Mouse (Mus musculus): ENCODE results near the gene Cys1. TPM values are rescaled to one million over a fixed set of nuclear protein-coding genes. Genes with fewer than 3 reads are reported as not detected.

The Cys1 gene
- polyA plus RNA-seq, 1 experiment from 2014 or later = 0.34 TPM

DNA sequence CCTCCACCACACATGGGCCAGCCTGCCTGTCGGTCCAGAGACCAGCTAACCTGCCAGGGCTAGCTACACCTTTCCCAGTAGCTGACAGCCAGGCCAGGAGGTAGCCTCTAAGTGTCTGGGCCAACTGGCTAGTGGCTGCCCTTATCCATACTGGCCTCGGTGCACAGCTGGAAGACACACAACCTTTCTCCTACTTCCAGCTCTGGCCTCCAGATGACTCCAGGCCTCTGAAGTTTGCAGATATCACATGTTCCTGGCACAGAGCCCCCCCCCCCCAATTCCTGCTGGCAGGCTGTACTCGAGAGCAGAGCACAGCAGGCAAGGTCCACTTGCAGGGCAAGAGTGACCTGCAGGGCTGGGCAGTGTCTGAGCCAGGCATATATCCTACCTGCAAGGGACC, 54.4 kb downstream of the Cys1 start:
- Histone ChIP-seq H3K36me3 (no peaks in the 10 kb centered on the region), H3K9me3 (no peaks in the 10 kb centered on the region), H3K27me3 (ENCODE audit: insufficient read depth, poor library complexity, severe bottlenecking) (no peaks in the 10 kb centered on the region), H3K4me3 (no peak overlapping the region), H3K27ac (no peak overlapping the region), H3K4me1 (peaks cover 19% of the 10 kb centered on the region)
- WGBS = 45% methylated on average over 3 of the region's 3 CpGs
- no peak for DNase-seq (ENCODE audit: low spot score)

DNA sequence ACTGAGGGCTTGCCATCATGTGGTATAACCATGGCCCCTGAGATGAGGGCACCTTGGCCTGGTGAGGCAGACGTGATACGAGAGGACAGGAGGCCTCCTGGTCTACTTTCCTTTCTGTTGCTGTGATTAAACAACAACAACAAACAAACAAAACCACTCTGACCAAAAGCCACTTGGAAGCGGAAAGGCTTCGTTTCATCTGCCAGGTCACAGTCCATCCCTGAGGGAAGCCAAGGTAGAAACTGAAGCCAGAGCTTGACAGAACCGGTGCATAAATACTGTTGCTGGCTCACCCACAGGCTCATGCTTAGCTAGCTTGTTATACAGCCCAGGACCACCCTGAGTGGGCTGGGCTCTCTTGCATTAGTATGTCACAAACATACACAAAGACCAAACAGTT, 55.2 kb downstream of the Cys1 start:
- no peak for DNase-seq (ENCODE audit: low spot score)
- H3K4me3 ChIP-seq = no peak overlapping the region
- peaks cover 19% of the 10 kb centered on the region for H3K4me1 ChIP-seq
- no peaks in the 10 kb centered on the region for H3K27me3 ChIP-seq (ENCODE audit: insufficient read depth, poor library complexity, severe bottlenecking)
- WGBS = 86% methylated on average over 5 of the region's 5 CpGs
- H3K9me3 ChIP-seq = no peaks in the 10 kb centered on the region
- H3K27ac ChIP-seq = no peak overlapping the region
- H3K36me3 ChIP-seq = no peaks in the 10 kb centered on the region

- no peak overlapping the region for H3K27ac ChIP-seq
- 63% methylated on average over 12 of the region's 12 CpGs for WGBS
Measured at GRCm38 (mm10) chr12:24623486-24624251, 57.9 kb downstream of the Cys1 start.

GRCm38 (mm10) chr12:24619436-24619835, 62.2 kb downstream of the Cys1 start:
- H3K36me3 ChIP-seq = peaks cover 15% of the 10 kb centered on the region; the same call in 1 of the 2 replicates
- WGBS = 78% methylated on average over 4 of the region's 4 CpGs

More at GRCm38 (mm10) chr12:24623486-24624251, 57.9 kb downstream of the Cys1 start:
- H3K27me3 ChIP-seq (ENCODE audit: insufficient read depth, poor library complexity, severe bottlenecking) = no peaks in the 10 kb centered on the region
- no peak overlapping the region for H3K4me3 ChIP-seq
- DNase-seq (ENCODE audit: low spot score) = no peak
- peaks cover 19% of the 10 kb centered on the region for H3K4me1 ChIP-seq
- no peaks in the 10 kb centered on the region for H3K36me3 ChIP-seq
- H3K9me3 ChIP-seq = no peaks in the 10 kb centered on the region

More at GRCm38 (mm10) chr12:24619436-24619835, 62.2 kb downstream of the Cys1 start:
- Histone ChIP-seq H3K4me3 (no peak overlapping the region), H3K9me3 (no peaks in the 10 kb centered on the region), H3K27me3 (ENCODE audit: insufficient read depth, poor library complexity, severe bottlenecking) (no peaks in the 10 kb centered on the region), H3K27ac (no peak overlapping the region), H3K4me1 (peaks cover 12% of the 10 kb centered on the region)
- no peak for DNase-seq (ENCODE audit: low spot score)

Other genes with a start within 250 kb of the Cys1 start
- gene Taf1b, start 183.5 kb downstream of the Cys1 start, polyA plus RNA-seq (2016; fragmentation: Nextera tagmentation; extraction: Ambion mirVana) = 28.9 and 29.1 TPM in 2 replicates
- 4.1 and 5.1 TPM in 2 replicates for gene Grhl1, start 109.5 kb downstream of the Cys1 start, polyA plus RNA-seq (2016; fragmentation: Nextera tagmentation; extraction: Ambion mirVana)
- gene Klf11, start 30.5 kb downstream of the Cys1 start, polyA plus RNA-seq (2016; fragmentation: Nextera tagmentation; extraction: Ambion mirVana) = 12.0 and 16.2 TPM in 2 replicates
- 307 TPM in 2 replicates for gene Rrm2, start 26.4 kb upstream of the Cys1 start, polyA plus RNA-seq (2016; fragmentation: Nextera tagmentation; extraction: Ambion mirVana)
- 35.7 and 37.0 TPM in 2 replicates for gene Mboat2, start 149.1 kb upstream of the Cys1 start, polyA plus RNA-seq (2016; fragmentation: Nextera tagmentation; extraction: Ambion mirVana)

Measured in heart, embryonic 10.5 days (tissue).